Mouse (Mus musculus) cerebellum, postnatal 4 days (tissue): ENCODE measurements around the gene Zfp326.
A peak's percentile ranks its signal among the peaks of the same experiment; 100 is the strongest.

Source experiments
- DNase-seq, 2 experiments: peaks; one replicate each; pipeline ENCODE4 v3.0.0; 2022; ENCODE audit warnings: low spot score in 2 of 2, mixed read lengths in 1 of 2

Gene Zfp326

GRCm38 (mm10) chr5:105867427-105867826, 8.9 kb upstream of the Zfp326 start:
- no peak for DNase-seq

- DNase-seq, result no peak
Measured at GRCm38 (mm10) chr5:105867841-105868447, 8.4 kb upstream of the Zfp326 start.

DNA sequence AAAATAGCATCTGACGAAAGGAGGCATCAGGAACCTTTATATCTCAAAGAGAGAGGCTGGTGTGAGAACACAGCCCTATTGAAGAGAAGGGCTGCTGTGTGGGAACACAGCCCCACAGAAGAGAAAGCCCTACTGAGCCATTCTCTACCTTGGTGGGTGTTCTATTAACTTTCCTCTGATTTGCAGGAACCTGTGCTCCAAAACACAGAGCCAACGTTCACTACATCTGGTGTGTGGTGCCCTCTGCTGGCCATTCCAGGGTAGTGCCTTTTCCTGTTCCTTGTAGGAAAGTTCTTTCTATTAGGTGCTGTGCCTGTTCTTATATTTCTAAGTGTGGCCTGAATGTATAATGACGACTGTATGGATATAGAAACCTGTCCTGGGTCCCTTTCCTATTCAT, 7.8 kb upstream of the Zfp326 start:
- peak; percentile 82 to 85 for DNase-seq

GRCm38 (mm10) chr5:105869739-105870138, 6.6 kb upstream of the Zfp326 start:
- DNase-seq, result no peak

DNA sequence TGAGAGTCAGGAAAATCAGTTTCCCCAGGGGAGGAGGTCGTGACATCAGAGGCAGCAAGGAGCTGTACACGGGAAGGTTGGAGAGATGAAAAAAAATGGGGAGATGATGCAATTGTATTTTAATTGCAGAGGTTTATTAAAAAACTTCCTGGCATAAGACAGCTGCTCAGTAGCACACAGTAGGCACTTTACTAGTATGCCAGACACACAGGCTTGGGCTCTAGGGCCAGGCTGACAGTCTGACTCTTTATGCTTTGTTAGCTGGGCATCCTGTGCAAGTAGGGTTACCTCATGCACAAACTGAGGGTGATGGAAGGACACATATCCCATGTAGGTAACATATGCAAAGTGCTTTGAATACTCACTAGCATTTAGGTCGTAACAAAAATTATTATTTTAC, 5.2 kb upstream of the Zfp326 start:
- DNase-seq, result no peak

DNA sequence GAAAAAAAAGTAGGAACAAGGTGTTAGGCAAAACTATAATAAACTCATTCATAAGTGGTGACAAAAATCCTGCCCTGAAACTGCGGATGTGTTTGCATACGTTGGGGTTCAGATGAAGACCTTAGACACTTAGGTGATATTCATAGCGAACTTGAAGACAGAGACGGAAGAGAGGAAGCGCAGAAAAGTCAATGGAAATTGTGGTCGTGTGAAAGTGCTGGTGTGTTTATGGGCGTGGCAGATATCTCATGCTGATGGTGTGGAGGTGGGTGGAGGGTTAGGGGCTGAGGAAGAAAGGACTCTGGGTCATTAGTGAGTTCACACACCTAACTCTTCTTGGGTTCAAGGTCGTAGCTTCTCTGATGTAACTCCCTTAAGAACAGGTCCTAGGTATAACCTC, 4.2 kb upstream of the Zfp326 start:
- DNase-seq, result no peak

DNA sequence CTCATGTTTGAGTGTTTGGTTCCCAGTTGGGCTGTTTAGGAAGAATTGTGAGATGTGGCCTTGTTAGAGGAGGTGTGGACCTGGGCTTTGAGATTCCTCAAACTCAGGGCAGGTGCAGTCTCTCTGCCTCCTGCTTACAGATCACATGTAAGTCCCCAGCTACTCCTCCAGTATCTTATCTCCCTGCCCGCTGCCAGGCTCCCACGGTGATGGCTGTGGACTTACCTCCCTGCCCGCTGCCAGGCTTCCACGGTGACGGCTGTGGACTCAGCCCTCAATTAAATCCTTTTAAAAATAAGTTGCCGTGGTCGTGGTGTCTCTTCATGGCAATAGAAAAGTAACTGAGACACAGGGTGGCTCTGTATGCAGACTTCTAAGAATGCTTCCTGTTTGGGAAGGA, 3.4 kb upstream of the Zfp326 start:
- DNase-seq, result no peak

DNA sequence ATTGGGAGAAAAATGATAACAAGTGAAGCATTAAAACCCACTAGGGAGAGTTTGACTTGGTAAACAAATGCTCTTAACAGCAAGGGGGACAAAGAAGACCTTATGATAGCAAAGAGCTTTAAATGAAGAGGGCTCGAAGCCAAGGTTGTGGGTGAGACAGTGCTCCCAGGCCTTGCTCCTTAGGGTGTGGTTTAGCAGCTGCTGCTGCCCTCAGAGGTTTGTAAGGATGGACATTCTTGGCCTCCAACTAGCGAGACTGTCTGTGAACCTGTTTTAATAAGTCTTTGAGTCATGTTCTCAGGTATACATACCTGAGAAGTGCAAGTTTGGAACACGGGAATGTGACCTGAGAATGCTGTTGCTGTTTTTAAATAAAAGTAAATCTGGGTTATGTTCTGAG, 2.6 kb upstream of the Zfp326 start:
- DNase-seq, result no peak

- DNase-seq, result no peak
Measured at GRCm38 (mm10) chr5:105874476-105874875, 1.9 kb upstream of the Zfp326 start.

DNA sequence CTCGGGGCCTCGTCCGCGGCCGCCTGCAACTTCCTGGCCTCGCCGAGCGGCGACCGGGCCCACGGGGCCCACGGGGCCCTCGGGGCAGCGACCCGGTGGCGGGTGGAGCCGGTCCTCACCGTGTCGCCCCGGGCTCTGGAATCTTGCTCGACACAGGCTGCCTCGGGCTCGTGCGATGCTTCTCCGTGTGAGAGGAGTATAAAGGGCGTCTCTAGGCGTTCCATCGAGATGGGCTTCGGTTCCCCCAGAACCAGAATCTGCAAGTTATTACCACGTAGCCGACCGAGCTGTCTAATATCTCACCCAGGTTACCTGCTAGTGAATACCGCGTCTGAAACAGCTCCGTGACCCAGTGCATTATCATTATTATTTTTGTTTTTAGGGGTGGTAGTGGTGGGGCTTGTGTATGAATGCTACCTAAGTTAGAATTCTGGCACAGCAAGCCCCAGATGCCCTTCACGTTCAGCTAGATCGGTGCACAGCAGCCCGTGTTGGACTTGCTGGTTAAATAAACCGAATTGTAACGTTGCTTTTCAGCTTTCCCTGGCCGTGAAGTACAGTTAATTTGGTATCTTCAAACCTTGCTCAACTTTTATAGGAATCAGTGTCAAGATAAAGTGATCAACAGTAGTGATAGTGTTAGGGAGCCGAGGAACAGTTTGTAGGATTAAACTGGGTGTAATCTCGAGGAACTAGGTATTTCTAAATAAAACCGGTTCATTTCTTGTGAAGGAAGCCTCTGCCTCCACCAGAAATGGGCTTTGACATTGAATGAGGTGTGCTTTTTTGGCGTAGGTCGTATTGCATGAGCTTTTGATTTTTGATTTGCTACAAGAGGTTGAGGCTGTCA, 785 bp downstream of the Zfp326 start:
- DNase-seq, result peak in 1 of 2 experiments; percentile 33

GRCm38 (mm10) chr5:105887317-105887716, 11.0 kb downstream of the Zfp326 start:
- DNase-seq, result no peak

DNA sequence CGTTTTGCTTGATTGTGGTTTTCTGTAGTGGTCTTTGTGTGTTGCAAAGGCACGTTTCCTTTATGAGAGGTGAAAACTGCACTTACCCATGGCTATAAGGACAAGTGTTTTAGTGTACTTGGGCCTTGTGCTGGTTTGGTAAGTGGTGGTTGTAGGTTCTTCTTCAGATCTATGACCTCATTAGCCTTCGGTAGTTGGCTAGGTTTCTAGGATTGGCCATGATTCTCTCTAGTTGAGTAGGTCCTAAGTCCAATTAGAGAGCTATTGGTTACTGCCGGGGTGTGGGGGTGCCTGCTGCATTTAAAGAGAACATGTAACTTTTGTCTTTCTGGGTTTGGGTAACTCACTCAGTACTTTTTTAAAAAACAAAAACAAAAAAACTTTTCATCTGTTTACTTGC, 21.8 kb downstream of the Zfp326 start:
- DNase-seq, result no peak

- DNase-seq, result no peak
Measured at GRCm38 (mm10) chr5:105909209-105909608, 32.8 kb downstream of the Zfp326 start.

DNA sequence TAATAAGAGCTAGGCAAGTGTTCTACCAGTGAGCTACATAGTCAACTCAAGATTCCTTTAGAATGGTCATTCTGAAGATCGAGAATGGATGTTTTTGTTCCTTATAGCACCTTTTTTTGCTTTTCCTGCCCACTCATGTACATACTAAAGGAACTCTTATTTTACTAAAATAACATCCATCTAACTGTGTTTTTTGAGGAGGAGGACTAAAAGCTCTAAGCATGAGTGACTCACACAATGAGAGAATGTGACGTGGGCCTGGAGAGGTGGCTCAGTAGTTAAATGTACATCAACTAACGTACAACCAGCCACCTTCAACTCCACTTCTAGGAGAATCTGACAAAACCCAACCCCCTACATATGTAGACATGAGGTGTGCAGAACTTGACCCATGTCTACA, 33.3 kb downstream of the Zfp326 start:
- DNase-seq, result no peak

DNA sequence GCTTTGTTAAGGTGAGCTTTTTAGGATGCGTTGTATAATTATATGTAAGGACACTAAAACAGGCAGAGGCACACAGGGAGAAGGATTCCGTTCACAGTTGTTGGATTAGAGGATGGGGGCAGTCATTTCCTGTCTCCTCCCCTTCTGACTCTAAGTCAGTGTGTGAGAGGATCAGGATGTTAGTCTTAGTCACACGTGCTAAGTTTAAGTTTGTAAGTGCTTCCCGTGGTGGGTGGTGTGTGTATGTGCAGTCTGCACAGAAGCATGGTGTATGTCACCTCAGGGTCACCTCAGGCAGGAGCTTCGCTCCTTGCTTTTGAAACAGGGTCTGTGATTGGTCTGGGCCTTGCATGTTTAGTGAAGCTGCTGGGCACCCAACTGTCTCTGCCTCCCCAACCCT, 35.1 kb downstream of the Zfp326 start:
- no peak for DNase-seq

DNA sequence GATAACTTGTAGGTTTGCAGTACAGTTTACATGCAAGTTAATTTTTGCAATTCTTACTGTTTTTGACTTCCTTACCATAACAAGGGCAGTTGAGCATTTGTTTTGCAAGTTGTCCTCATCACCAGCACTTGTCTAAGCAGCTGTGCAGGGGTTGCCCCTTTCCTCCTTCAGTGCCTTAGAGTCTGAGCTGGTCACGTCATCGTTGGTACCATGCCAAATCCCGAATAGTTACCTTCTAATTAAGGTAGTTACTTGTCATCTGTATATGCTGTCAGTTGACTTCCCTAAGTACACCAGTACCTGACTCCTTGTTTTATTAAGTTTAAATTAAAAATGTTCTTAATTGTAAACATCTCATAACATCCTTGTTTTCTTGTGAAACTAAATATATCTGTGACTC, 41.0 kb downstream of the Zfp326 start:
- DNase-seq, result no peak

GRCm38 (mm10) chr5:105918289-105918688, 41.9 kb downstream of the Zfp326 start:
- DNase-seq, result peak in 1 of 2 experiments; percentile 25

- DNase-seq, result no peak
Measured at GRCm38 (mm10) chr5:105922818-105923487, 46.6 kb downstream of the Zfp326 start.

DNA sequence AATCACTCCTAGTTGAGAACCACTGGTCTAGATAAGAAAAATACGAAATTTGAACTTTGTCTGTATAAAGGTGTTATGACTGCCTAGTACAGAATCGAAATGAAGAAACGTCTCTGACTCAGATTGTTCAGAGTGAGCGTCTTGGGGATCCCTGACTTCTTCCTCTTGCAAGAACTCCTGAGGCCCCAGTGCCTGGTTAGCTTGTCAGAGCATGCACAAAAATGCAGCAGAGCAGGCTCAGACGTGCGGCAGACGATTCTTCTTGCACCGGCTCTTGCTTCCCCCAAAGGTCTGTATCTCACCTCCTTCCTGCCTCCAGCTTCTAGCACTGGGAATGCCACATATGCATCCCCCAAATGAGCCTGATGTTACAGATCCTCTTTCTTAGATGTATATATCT, 48.0 kb downstream of the Zfp326 start:
- DNase-seq, result no peak

GRCm38 (mm10) chr5:105925568-105926255, 49.3 kb downstream of the Zfp326 start:
- peak in 1 of 2 experiments; percentile 16 for DNase-seq

- no peak for DNase-seq
Measured at GRCm38 (mm10) chr5:105930282-105930681, 53.9 kb downstream of the Zfp326 start.

- no peak for DNase-seq
Measured at GRCm38 (mm10) chr5:105932392-105932791, 56.0 kb downstream of the Zfp326 start.
